Mouse (Mus musculus) intestine, postnatal 0 days (tissue): ENCODE data around the gene Ildr1. TPM values are rescaled to one million over a fixed set of nuclear protein-coding genes. Genes with fewer than 3 reads are reported as not detected.

Experiments
- ATAC-seq: fragments of 200-750 bp; cut with Nextera tagmentation; 2 replicates; pipeline ENCODE4 v1.8.0; 2017; ENCODE audit warnings: mild to moderate bottlenecking, moderate TSS enrichment, moderate library complexity
- H3K27ac ChIP-seq: fragments of 300-500 bp; sonication (generic); 2 replicates; pipeline ENCODE4 v1.5.1; 2014; ENCODE audit warnings: mild to moderate bottlenecking, low read depth, low read length, moderate library complexity
- H3K27me3 ChIP-seq: fragments of 300-500 bp; sonication (generic); replicated peaks from 2 replicates; pipeline ENCODE4 v1.6.1; 2014; ENCODE audit warnings: low read length, mixed read lengths; ENCODE audit not compliant: control insufficient read depth, insufficient read depth
- H3K36me3 ChIP-seq: fragments of 300-500 bp; sonication (generic); 2 replicates; pipeline ENCODE4 v1.6.1; 2014; ENCODE audit warnings: mild to moderate bottlenecking, moderate library complexity; ENCODE audit not compliant: control insufficient read depth, insufficient read depth
- H3K4me1 ChIP-seq: fragments of 300-500 bp; sonication (generic); replicated peaks from 2 replicates; pipeline ENCODE4 v1.6.1; 2014; ENCODE audit warnings: antibody characterized with exemption, low read length, mixed read lengths; ENCODE audit not compliant: control insufficient read depth, insufficient read depth
- H3K4me2 ChIP-seq: fragments of 300-500 bp; sonication (generic); replicated peaks from 2 replicates; pipeline ENCODE4 v1.6.1; 2014; ENCODE audit warnings: low read depth, mild to moderate bottlenecking, moderate library complexity
- H3K4me3 ChIP-seq: fragments of 300-500 bp; sonication (generic); 2 replicates; pipeline ENCODE4 v1.5.1; 2014; ENCODE audit warnings: low read depth, low read length
- H3K9ac ChIP-seq: fragments of 300-500 bp; sonication (generic); 2 replicates; pipeline ENCODE4 v1.6.1; 2014; ENCODE audit warnings: mild to moderate bottlenecking, low read depth, low read length
- H3K9me3 ChIP-seq: fragments of 300-500 bp; sonication (generic); 2 replicates; pipeline ENCODE4 v1.6.1; 2016; ENCODE audit warnings: mixed run types; ENCODE audit not compliant: control insufficient read depth
- CTCF ChIP-seq: sonication (generic); IDR thresholded peaks from 2 replicates; pipeline ENCODE4 v1.5.1; 2016; ENCODE audit warnings: low read depth, mild to moderate bottlenecking, control low read depth, antibody characterized with exemption, moderate library complexity
- WGBS: fragments of 180-500 bp; shearing (Covaris S2); extraction: QIAGEN DNeasy Blood & Tissue Kit; methylation state at CpG from one replicate; pipeline ENCODE4 v1.1.7; 2014; 5-methylcytosine and 5-hydroxymethylcytosine counted together
- polyA plus RNA-seq: library from polyadenylated mRNA; unstranded; fragments of >200 nt; fragmentation: Nextera tagmentation; extraction: Ambion mirVana; gene quantifications from 2 replicates; pipeline ENCODE4 v1.2.1, GENCODE M21; 2015

Ildr1 gene
- polyA plus RNA-seq, 1 experiment from 2014 or later: 7.5 TPM

GRCm38 (mm10) chr16:36710794-36711193 lies 17.0 kb downstream of the Ildr1 start:
- H3K4me3 ChIP-seq: no peak overlapping the region
- TF ChIP-seq CTCF: peak; percentile 53
- H3K9me3 ChIP-seq: no peaks in the 10 kb centered on the region
- no peaks in the 10 kb centered on the region for H3K36me3 ChIP-seq
- no peak overlapping the region for H3K27ac ChIP-seq
- no peak for ATAC-seq
- no peaks in the 10 kb centered on the region for H3K4me1 ChIP-seq
- no peak overlapping the region for H3K4me2 ChIP-seq
- no peaks in the 10 kb centered on the region for H3K27me3 ChIP-seq
- WGBS: 99% methylated on average over 2 of the region's 2 CpGs
- no peak overlapping the region for H3K9ac ChIP-seq

GRCm38 (mm10) chr16:36711760-36712159 lies 18.0 kb downstream of the Ildr1 start:
- Histone ChIP-seq H3K4me1 (no peaks in the 10 kb centered on the region), H3K9me3 (no peaks in the 10 kb centered on the region), H3K36me3 (no peaks in the 10 kb centered on the region), H3K4me3 (no peak overlapping the region), H3K27me3 (no peaks in the 10 kb centered on the region), H3K27ac (no peak overlapping the region), H3K4me2 (no peak overlapping the region), H3K9ac (no peak overlapping the region)
- TF ChIP-seq CTCF: no peak
- no peak for ATAC-seq
- WGBS: 87% methylated on average over 12 of the region's 12 CpGs

DNA sequence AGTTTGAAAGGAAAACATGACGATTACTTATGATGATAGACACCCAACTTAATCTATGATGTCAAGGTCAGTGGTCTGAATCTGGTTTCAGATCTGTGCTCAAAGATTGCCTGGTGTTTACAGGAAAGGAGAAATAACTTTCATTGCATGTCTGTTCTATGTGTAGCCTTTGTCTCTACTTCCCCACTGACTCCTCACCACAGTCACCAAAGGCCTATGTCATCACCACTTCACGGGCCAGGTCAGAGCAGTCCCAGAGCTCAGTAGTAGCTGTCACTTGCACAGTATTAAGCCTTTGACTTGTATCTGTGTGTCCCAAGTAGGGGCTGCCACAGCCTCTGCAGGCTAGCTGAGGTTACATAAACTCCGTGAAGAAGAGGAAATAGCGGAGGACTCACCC lies 23.7 kb downstream of the Ildr1 start:
- no peaks in the 10 kb centered on the region for H3K36me3 ChIP-seq
- no peak overlapping the region for H3K4me2 ChIP-seq
- H3K4me3 ChIP-seq: no peak overlapping the region
- no peak for TF ChIP-seq CTCF
- H3K9me3 ChIP-seq: no peaks in the 10 kb centered on the region
- 82% methylated on average over 4 of the region's 4 CpGs for WGBS
- no peak overlapping the region for H3K9ac ChIP-seq
- ATAC-seq: no peak
- H3K27me3 ChIP-seq: no peaks in the 10 kb centered on the region
- no peaks in the 10 kb centered on the region for H3K4me1 ChIP-seq
- H3K27ac ChIP-seq: no peak overlapping the region

- Histone ChIP-seq H3K36me3 (no peaks in the 10 kb centered on the region), H3K9me3 (no peaks in the 10 kb centered on the region), H3K27me3 (no peaks in the 10 kb centered on the region), H3K9ac (no peak overlapping the region), H3K4me1 (no peaks in the 10 kb centered on the region), H3K4me2 (no peak overlapping the region), H3K27ac (no peak overlapping the region), H3K4me3 (no peak overlapping the region)
- no peak for TF ChIP-seq CTCF
- ATAC-seq: no peak
Measured at GRCm38 (mm10) chr16:36718637-36719036, 24.9 kb downstream of the Ildr1 start.

DNA sequence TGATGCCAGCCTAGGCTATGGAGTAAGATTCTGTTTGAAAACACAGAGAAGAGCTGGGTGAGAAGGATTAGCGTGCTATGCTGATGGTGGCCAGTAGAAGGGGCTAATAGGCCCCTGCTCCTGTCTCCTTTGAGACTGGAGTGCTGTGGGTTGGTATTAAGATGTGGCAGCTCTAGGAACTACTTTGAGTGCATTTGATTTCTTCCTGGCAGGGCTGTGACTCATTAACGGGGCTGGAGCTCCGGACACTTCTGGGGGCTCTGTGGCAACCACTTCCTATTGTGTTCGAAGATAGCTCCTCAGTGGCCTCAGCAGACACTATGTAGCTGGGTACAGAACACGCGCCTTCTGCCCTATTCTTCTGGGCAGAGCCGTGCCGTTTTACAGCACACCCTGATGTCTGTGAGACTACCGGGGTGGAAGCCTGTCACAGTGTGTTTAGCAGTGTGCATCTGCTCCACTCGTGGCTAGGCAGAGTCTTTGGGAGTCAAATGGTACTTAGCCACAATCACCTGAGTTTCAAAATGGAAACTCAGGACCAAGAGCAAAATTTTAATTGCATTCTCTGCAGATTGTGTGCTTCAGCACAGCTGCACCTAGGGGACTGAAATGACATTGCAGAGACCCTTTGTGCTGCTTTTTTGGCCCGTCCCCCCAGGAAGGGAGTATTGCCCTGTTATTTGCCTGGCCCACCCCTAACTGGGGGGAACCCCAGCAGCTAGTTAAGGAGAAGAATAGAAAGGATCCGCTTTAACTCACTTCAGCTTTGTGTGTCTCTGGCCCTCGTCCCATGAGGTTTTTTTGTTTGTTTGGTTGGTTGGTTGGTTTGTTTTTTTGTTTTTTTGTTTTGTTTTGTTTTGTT lies 26.6 kb downstream of the Ildr1 start:
- Histone ChIP-seq H3K36me3 (no peaks in the 10 kb centered on the region), H3K9ac (no peak overlapping the region), H3K4me2 (no peak overlapping the region), H3K4me1 (no peaks in the 10 kb centered on the region), H3K9me3 (no peaks in the 10 kb centered on the region), H3K27ac (no peak overlapping the region), H3K27me3 (no peaks in the 10 kb centered on the region), H3K4me3 (no peak overlapping the region)
- WGBS: 72% methylated on average over 13 of the region's 13 CpGs
- TF ChIP-seq CTCF: peak; percentile 55
- no peak for ATAC-seq

DNA sequence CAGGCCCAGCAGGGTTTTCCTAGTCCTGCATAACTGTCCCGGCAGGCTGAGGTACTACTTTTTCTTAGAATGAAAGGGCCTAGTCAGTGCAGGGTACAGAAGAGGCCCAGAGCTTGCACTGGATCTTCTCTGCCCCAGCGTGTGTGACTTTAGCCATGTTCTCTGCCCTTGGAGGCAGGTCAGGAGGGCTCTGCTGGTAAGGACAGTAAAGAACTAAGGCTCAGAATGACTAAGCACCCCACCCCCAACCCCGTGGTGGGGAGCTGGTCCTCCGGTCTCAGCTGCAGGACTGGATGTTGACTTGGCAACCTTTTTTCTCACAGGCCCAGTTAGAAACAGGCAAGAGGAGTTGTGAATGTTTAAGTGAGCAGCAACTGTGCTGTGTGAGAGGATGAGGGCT lies 29.0 kb downstream of the Ildr1 start:
- no peaks in the 10 kb centered on the region for H3K36me3 ChIP-seq
- H3K27ac ChIP-seq: no peak overlapping the region
- H3K4me1 ChIP-seq: no peaks in the 10 kb centered on the region
- no peak overlapping the region for H3K4me3 ChIP-seq
- no peak for ATAC-seq
- no peaks in the 10 kb centered on the region for H3K9me3 ChIP-seq
- no peak overlapping the region for H3K9ac ChIP-seq
- no peaks in the 10 kb centered on the region for H3K27me3 ChIP-seq
- H3K4me2 ChIP-seq: no peak overlapping the region
- no peak for TF ChIP-seq CTCF
- 50% methylated on average over 4 of the region's 4 CpGs for WGBS
